Mouse (Mus musculus) adrenal gland, adult (tissue): ENCODE data around the gene Exo1.

Experiments
- DNase-seq, 2 experiments: peaks; one replicate each; pipeline ENCODE4 v3.0.0; 2022 to 2023; ENCODE audit warnings: low spot score in 1 of 2; ENCODE audit not compliant: inconsistent age in 2 of 2

The Exo1 gene

DNA sequence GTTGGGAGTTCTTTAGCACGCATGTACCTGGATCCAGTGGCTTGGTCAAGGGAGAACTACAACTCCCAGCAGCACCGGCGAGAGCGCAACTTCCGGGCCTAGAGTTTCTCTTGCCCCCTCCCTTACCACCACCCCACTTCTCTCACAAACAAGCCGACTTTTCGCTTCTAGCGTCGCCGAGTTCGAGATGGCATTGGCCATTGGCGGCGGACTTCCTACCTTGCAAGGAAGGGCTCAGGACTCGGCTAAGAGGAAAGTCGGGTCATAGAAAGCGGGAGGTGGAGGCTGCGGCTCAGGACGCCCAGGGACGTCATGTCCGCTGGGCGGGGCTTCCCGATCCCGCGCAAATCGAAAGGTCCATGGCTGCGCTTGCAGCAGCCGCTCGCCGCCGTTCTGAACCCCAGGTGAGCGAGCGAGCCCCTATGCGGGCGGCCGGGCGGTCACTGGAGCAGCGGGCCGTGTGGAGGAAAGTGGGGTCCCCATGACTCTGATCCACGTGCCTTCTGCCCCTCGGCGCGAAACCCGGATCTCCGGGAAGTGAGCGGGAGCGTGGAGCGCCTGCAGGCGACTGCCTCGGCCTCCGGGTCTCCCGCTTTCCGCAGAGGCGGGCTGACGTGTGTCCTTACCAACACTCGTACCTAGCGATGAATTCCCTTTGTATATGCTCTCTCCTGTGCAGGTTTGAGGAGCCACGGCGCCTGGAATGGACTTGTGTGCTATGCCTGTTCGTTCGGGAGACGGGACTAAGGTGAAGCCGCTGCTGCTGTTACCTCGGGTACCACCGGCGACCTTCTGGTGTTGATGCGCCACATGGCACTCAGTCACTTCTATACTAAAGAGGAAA is at the start of gene Exo1:
Gene Exo1, plus strand, starts transcription at position 129 of the 844 bp plus-strand sequence.
- DNase-seq = peak; percentile 89 to 98

DNA sequence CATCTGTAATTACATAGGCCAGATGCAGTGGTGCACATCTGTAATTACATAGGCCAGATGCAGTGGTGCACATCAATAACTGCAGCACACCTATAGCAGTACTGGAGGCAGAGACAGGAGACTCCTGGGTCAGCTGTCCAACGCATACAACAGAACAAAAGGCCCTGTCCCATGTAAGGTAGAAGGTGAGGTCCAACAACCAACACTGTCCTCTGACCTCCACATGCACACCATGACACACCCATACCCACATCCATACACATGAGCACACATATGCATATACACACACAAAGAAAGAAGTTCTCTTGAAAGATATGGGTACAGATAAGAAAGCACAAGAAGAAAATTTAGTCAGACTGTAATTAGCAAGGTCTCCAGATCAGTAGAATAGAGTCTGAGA is 24.9 kb upstream of the Exo1 start:
- DNase-seq = no peak

DNA sequence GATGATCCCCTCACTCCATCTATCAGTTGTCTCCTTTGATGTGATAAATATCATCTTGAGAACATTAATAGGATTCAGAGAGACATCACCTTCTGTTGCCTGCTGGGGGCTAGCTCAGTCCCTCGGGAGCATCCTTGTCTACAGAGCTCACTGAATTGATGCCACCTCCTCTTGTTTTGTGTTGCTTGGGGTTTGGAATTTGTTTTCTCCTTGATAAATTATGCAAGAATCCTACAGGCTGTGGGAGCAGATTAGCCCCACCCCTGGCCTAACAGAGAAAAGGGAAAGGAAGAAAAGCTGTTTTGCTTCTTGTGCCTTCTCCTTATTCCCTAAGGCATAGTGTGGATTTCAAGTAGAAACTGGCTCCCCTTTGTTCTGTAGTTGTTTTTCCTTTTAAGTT is 13.3 kb upstream of the Exo1 start:
- no peak for DNase-seq

DNA sequence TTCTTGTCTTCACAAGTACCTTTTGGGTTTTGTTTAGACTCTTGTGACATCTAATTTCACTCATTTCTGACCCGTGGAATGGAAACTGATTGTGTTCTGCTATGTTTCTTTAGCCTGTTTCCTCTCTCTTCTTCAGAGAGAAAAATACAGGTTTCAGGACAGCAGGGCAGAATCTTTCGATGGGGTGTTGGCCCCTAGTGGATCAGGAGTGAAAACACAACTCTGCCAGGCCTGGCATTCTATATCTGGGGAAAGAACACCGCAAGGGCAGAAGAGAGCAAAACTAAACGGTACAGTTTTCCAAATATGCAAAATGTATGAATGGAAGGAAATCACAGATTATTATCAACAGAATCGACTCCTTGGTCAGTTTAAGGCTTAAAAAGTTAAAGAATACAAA is 12.8 kb upstream of the Exo1 start:
- peak; percentile 19 to 69 for DNase-seq

DNA sequence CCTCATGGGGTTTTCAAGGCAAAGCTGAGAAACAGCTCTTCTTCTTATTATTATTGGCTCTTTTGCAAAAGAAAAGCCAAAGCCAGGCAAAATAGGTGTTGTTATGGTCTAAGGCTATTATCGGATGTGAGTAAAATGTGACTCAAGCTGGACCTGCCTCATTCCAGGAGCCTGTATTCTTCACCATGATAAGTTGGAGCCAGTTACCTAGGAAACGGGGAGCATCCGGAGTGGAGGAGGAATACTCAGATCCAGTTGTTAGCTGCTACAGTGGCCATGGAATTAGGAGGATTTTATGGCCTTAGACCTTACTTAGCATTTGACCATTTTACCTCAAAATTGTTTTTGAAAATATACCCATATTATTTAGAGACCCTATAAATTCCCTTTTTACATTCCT is 9.7 kb upstream of the Exo1 start:
- no peak for DNase-seq

DNA sequence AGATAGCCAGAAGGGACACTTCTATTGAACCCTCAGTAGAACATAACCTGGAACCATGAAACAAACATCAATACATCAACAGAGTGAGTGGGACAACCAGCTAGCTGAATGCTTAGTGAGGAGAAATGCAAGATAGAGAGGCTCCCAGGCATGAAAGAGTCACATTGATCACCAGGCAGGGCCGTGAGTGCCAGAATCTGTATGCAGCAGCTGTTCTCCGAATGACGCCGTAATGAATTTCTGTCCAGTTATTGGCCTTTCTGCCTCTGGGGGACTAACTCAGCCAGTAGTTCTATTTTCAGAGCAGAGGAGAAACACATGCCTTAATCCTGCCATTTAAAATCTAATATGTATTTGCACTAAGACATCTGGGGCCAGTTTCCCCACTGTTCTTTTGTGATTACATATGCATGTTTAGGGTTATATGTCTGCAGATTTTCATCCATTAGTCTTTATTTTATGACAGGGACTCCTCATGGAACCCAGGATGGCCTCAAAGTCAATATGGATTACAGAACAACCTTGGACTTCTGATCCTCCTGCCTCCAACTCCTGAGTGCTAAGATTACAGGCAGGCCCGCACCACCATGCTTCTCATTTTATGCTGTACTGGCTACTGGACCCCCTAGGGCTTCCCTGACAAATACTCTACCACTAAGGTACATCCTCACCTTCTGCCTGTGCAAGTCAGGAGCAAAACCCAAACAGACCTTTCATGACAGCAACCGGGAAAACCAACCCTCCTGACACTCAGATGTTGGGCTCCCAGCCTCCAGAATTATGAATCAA is 8.2 kb upstream of the Exo1 start:
- DNase-seq = no peak

DNA sequence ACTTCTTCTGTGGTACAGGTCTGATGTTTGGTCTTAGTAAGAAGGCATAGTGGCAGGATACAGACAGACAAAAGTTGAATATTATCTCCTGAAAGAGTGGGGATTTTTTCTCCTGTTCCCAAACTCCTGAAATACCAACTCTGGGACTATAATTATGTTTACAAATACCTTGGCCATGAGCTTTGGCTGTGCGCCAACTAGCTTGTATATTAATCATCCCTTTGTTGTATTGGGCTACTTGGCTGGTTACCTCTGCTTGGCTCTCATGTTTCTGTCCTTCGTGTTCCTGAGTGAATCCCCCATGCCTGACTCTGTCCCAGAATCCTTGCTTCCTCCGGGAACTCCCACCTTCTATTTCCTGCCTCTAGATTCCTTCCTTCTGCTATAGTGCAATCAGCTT is 3.0 kb downstream of the Exo1 start:
- peak in 1 of 2 experiments; percentile 31 for DNase-seq

DNA sequence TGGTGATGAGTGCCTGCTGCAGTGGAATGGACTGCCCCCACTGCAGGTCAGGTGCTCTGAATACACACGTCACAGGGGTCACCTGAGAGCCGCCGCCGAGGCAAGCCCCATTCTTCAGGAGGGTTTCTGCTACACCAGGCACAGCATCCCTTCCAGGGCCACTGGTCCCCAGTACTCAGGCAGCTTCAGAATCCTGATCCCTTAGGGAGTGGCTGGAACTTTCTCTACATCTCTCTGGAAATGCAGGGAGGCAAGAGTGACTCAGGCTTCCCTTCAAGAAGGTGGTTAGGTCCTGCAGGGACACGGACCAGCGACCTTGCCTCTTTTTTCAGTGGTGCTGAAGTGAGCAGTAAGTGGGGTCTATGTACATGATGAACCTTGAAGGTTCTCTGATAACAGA is 12.9 kb downstream of the Exo1 start:
- no peak for DNase-seq

DNA sequence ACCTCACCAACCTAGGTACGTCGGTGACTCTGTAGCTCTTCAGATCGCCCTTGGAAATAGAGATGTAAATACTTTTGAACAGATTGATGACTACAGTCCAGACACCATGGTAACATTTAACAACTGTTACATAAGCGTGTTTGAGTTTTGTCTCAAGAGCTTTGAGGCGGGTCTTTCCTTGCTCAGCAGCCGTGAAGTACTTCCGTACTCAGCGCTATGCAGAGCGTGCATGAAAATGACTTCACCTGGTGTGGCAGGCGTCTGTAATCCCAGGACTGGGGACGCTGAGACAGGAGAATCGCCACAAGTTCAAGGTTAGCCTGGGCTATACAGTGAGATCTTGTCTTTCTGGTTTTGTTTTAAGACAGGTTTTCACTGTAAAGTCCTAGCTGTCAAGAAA is 13.3 kb downstream of the Exo1 start:
- no peak for DNase-seq

DNA sequence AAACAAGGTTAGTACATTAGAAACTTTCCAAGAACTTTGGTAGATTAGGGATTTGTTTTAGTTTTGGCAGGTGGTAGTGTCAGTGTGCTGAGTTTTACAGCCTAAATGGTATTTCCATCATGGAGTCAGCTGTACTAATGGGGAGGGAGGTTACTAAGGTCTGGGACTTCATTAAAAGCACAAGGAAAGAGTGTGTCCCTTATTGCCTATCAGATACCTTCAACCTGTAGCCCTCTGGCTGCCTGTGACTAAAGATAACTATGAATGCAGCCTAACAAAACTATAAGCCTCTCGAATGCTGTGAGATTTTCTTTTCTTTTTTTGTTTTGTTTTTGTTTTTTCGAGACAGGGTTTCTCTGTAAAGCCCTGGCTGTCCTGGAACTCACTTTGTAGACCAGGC is 30.8 kb downstream of the Exo1 start:
- no peak for DNase-seq

DNA sequence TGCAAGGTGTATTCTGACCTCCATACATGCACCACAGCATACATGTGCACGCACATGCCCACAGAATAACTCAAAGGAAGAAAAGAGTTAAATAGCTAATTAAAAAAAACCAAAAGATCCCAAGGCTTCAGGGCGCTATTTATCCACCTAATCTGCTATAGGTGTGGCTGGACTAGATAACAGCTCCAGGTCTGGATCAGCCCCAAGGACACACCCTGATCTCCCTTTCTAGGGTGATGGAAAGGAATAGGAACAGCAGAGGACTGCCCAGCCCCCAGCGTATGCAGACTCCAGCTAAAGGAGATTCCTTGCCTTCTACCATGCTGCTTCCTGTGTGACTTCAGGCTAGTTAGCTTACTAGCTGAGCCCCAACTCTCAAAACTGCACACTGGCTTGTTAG is 31.7 kb downstream of the Exo1 start:
- DNase-seq = no peak

DNA sequence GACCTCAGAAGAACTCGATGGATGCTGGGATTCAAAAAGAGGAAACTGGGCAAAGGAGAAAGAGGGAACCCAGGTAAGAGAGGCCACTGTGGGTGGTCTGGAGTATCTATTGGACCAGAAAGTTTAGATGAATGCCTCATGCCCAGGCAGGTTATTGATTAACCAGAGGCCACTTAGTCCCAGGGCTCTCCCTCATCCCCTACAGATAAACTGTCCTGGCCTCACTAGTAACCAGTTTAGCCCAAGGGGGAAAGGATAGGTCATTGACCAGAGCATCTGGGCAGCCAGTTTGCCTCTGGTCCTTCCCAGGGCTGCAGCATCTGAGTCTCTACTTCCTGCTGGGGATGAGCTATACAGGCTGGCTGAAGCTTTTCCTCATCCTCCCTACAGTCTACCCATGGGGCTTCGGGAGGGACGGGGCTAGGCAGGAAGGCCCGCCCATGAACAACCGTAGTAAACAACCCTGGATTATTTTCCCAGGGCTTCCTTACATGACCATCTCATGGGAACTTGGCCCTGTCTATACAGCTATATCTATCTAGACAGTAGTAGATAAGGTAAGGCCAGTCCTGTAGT is 33.4 kb downstream of the Exo1 start:
- no peak for DNase-seq

DNA sequence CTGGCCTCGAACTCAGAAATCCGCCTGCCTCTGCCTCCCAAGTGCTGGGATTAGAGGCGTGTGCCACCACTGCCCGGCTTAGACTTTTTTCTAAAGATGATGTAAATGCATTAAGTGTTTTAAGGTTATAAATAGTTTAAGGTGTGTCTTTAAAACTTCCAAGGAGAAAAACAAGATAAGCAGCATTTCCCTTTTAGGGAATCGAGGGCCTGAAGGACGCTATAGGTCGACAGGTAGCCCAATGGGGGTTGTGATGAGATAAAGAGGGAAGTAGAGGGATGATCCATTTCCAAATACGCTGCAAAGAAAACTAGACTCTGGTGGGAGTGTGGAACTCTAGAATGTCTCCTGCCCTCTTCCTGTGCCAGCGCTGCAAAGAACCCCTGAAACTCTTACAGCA is 39.6 kb downstream of the Exo1 start, which contains the start of gene Gm38100:
Gene Gm38100, plus strand, starts transcription at position 301 of the 400 bp plus-strand sequence.
- DNase-seq = no peak

DNA sequence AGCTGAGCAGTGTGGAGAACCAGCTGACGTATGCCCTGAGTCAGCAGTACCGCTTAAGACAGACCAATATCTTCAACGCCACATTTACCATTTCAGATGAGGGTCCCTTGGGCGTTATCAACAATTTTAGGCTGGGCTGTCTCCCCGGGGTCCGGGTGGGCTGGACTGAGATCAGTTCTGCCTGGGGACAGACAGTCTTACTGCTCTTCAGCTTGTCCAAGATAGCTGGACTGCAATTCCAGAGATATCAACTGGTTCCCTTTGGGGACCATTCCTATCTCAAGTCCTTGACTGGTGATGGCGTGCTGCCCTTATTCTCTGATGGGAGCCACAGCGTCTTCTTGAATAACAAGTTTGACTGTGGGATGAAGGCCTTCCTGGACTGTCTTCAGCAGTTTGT is 40.7 kb downstream of the Exo1 start:
- no peak for DNase-seq

DNA sequence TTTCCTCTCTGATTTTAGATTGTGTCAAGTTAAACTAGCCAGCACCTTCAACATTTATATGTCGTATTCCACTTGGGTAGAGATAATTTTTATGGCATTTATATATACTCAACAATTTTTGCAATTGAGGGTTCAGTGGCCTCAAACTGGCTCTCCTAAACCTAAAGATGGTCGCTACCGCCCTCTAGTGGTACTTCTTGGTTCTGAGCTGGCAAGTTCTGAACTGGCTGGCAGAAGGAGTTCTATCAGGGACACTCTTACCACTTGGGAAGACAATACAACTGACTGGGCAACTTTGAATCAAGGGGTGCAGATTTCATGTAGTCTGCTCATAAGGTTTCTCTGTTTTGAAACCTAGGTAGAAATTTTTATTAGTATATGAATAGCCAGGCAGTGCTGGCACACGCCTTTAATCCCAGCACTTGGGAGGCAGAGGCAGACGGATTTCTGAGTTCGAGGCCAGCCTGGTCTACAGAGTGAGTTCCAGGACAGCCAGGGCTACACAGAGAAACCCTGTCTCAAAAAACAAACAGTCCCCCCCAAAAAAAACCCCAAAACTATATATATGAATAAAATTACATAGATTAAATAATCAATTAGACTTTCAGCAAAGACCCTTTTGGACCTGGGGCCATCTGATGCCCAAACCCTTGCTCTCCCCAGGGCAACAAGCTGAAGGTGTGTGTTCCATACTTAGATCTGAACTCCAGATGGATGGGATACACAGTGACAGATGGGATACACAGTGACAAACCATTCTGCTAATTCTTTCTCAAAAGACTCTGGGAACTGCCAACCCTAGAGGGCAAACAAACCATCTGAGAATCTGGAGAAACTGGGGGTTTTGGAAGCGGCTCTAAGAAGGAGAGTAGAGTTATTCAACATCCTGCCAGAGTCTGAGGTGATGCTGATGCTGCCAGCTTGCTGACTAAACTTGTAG is 43.7 kb downstream of the Exo1 start:
- peak; percentile 59 to 92 for DNase-seq

DNA sequence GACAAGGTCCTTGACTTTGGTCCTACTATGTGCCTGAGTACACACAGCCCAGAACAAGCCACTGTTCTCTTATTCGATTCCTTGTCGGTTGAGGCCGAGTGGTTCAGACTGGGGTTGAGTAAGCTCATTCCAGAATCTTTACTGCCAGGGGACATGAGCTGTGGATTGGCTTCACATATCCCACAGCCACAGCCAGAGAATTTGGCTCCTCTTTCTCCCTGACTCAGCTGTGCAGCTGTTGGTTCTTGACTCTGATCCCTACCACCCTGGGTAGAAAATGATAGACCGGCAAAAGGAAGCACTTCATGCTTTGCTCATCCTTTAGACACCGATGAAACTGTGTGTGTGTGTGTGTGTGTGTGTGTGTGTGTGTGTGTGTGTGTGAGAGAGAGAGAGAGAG is 51.0 kb downstream of the Exo1 start:
- DNase-seq = no peak

DNA sequence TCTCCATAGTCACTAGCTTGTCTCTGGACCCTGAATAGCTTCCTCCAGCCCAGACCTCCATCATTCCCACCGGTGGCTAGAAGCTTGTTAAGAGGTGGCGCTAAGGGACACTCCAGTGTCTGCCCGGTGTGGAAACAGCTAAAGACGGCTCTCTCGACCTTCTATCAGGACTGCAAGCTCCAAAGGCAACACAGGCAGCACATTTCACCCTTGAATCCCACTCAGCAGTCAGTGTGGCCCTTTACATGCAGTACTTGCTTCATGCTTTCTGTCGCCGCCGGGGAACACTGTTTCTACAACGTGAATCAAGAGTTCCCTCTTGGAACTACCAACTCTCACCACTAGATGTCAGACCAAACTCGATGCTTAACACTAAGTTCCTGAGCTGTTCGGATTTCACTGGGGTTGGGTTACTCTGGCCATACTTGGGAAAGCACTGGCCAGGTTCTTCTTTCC is 55.9 kb downstream of the Exo1 start:
- peak; percentile 34 to 89 for DNase-seq

DNA sequence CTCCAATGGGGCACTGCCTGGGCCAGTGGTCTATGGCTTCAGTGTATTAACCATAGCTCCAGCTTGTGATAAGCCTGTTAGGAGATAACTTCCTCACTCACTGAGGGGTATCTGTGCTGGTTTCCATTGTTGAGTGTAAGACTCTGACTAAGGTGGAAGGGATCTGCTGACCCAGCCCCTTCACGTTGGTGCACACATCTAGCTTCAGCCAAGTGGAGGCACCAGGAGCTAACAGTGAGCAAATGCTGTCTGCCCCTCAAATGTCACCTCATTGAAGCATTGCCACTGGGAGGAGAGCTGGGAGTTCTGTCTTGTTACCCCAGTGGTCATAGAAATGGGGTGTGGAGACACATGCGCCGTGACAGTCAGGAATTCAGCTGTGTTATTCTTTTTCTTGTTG is 58.4 kb downstream of the Exo1 start:
- DNase-seq = no peak

DNA sequence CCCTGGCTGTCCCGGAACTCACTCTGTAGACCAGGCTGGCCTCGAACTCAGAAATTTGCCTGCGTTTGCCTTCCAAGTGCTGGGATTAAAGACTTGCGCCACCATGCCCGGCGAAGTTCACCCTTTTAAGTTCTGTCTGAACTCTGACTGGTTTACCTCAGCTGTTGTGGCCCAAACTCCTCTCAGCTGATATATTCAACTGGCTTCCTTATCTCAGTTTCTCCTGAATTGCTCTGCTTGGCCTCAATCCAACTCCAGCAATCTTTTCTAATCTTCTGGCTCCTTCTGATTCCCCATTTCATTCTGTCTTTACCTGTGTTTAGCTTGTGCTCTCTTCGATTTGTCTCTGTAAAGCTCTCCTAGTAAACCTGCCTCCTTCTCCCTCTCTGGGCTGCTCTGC is 62.8 kb downstream of the Exo1 start:
- no peak for DNase-seq

DNA sequence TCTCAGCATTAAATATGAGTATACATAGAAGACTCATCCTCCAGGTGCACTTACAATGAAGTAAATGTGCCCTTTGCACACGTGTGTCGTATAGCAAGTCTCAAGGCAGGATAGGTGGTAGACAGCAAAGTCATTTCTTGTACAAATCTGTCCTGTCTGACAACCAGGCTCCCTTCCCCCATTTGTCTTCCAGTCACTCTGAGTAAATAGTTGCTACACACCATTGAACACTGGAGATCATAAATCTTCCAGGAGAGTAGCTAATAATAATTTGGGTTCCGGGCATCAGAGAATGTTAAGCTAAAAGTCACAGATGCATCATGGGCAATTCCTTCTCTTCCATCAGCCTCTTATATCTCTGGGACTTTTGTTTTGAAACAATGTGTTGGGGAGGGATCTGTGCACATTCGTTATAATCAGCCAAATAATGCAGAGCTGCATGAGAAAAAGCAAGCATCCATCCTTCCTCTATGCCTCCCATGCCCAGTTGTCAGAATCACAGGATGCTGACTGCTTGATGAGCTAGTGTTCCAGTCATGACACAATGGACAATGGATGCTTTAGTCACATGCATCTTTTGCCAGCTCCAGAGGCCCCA is 66.4 kb downstream of the Exo1 start:
- no peak for DNase-seq
